In genomic region chr17:71662751-71663250, GRCm38 (mm10) we compare ENCODE assay signal across 8 mouse cellular contexts. TPM values are rescaled to one million over a fixed set of nuclear protein-coding genes. Genes with fewer than 3 reads are reported as not detected.
DNase-seq lines count a peak whose midpoint lies in the region; ATAC-seq lines count a peak whose summit lies in the region.

No protein-coding gene starts in this region.

- H3K9me3 ChIP-seq in erythroblast, embryonic 14.5 days (ENCODE audit: control insufficient read depth, low read length), result no peaks in the 10 kb centered on the region
- H3K9me3 ChIP-seq in embryonic facial prominence, embryonic 10.5 days, result no peaks in the 10 kb centered on the region
- no peaks in the 10 kb centered on the region for H3K9me3 ChIP-seq in limb, embryonic 12.5 days
- no peaks in the 10 kb centered on the region for H3K9me3 ChIP-seq in midbrain, embryonic 14.5 days (ENCODE audit: control insufficient read depth, low read length)

- H3K4me1 ChIP-seq in erythroblast, embryonic 14.5 days (ENCODE audit: control insufficient read depth), result peaks cover 6% of the 10 kb centered on the region
- H3K4me1 ChIP-seq in embryonic facial prominence, embryonic 10.5 days, result 0 out of 2 replicates have a peak, but pooled peaks cover 4% of the 10 kb centered on the region
- H3K4me1 ChIP-seq in limb, embryonic 12.5 days (replicated peaks), result 0 out of 2 replicates have a peak, but pooled peaks cover 5% of the 10 kb centered on the region
- H3K4me1 ChIP-seq in midbrain, embryonic 14.5 days (ENCODE audit: control insufficient read depth, insufficient read depth, low read length), result no peaks in the 10 kb centered on the region; the same call in 1 of the 2 replicates

- H3K36me3 ChIP-seq in erythroblast, embryonic 14.5 days (ENCODE audit: control insufficient read depth), result peaks cover 10% of the 10 kb centered on the region
- H3K36me3 ChIP-seq in embryonic facial prominence, embryonic 10.5 days (replicated peaks), result peaks cover 16% of the 10 kb centered on the region
- H3K36me3 ChIP-seq in limb, embryonic 12.5 days, result peaks cover 11% of the 10 kb centered on the region
- H3K36me3 ChIP-seq in midbrain, embryonic 14.5 days (ENCODE audit: control insufficient read depth, insufficient read depth, low read length), result peaks cover 10% of the 10 kb centered on the region

- no peaks in the 10 kb centered on the region for H3K27me3 ChIP-seq in erythroblast, embryonic 14.5 days (ENCODE audit: control insufficient read depth)
- H3K27me3 ChIP-seq in embryonic facial prominence, embryonic 10.5 days (replicated peaks; ENCODE audit: low read depth, poor library complexity, severe bottlenecking), result no peaks in the 10 kb centered on the region
- H3K27me3 ChIP-seq in limb, embryonic 12.5 days, result no peaks in the 10 kb centered on the region
- H3K27me3 ChIP-seq in midbrain, embryonic 14.5 days (ENCODE audit: control insufficient read depth, insufficient read depth, low read length), result no peaks in the 10 kb centered on the region

- peak overlapping the region; percentile 69 for H3K4me2 ChIP-seq in limb, embryonic 12.5 days
- H3K4me2 ChIP-seq in midbrain, embryonic 14.5 days (ENCODE audit: low read length), result peak overlapping the region; percentile 61

- WGBS in embryonic facial prominence, embryonic 10.5 days, result 12% methylated on average over 21 of the region's 21 CpGs
- 10% methylated on average over 21 of the region's 21 CpGs for WGBS in limb, embryonic 12.5 days
- WGBS in midbrain, embryonic 14.5 days, result 9% methylated on average over 21 of the region's 21 CpGs

- no peak overlapping the region; the same call in 1 of the 2 replicates for H3K9ac ChIP-seq in limb, embryonic 12.5 days (replicated peaks)
- no peak overlapping the region; the same call in 1 of the 2 replicates for H3K9ac ChIP-seq in midbrain, embryonic 14.5 days (replicated peaks; ENCODE audit: low read length)

- ATAC-seq in erythroblast, adult 5-6 weeks (replicated peaks; ENCODE audit: low FRiP score, poor library complexity, severe bottlenecking), result no peak
- peak; percentile 50; the same call in 1 of the 2 replicates for ATAC-seq in limb, embryonic 12.5 days (ENCODE audit: insufficient number of reproducible peaks, insufficient read depth, low FRiP score, low TSS enrichment, low read depth)
- peak; percentile 81 for ATAC-seq in midbrain, embryonic 14.5 days (ENCODE audit: low FRiP score, low TSS enrichment)

- no peak overlapping the region for H3K27ac ChIP-seq in embryonic facial prominence, embryonic 10.5 days (replicated peaks)
- H3K27ac ChIP-seq in limb, embryonic 12.5 days, result no peak overlapping the region
- H3K27ac ChIP-seq in midbrain, embryonic 14.5 days (replicated peaks; ENCODE audit: low read depth, low read length), result no peak overlapping the region

- H3K4me3 ChIP-seq in erythroblast, embryonic 14.5 days (replicated peaks), result peak overlapping the region; percentile 46
- H3K4me3 ChIP-seq in embryonic facial prominence, embryonic 10.5 days, result peak overlapping the region; percentile 56
- H3K4me3 ChIP-seq in limb, embryonic 12.5 days (replicated peaks), result peak overlapping the region; percentile 37
- peak overlapping the region; percentile 27 for H3K4me3 ChIP-seq in midbrain, embryonic 14.5 days (replicated peaks; ENCODE audit: low read depth, low read length)

- DNase-seq in embryonic facial prominence, embryonic 10.5 days (ENCODE audit: low spot score), result peak; percentile 77
- peak; percentile 80 for DNase-seq in heart, adult 8-10 months (ENCODE audit: low spot score)
- DNase-seq in kidney, adult 8-10 months, result peak; percentile 41 to 69
- peak; percentile 92 for DNase-seq in midbrain, embryonic 14.5 days
- DNase-seq in spleen, postnatal 10 days (ENCODE audit: low spot score in 2 of 2), result peak; percentile 22 to 60

RNA-seq across cellular contexts. Expression of gene Togaram2, which starts 10.3 kb away (rescaled TPM):
- polyA plus RNA-seq in erythroblast, embryonic 14.5 days (2012), result not detected in 2 replicates
- not detected in 2 replicates for total RNA-seq in erythroblast, adult 5-6 weeks (2015; ENCODE audit: low replicate concordance)
- not detected in 2 replicates for total RNA-seq in erythroblast, adult 5-6 weeks (2017; ENCODE audit: low replicate concordance)
- 0.05 TPM in 1 of 2 replicates, not detected in the other for polyA plus RNA-seq in embryonic facial prominence, embryonic 10.5 days (2016; fragmentation: Nextera tagmentation; extraction: Ambion mirVana)
- total RNA-seq in heart, adult 8-10 months (2022), result 1 to 10 TPM; 5.4 to 6.7 (median 5.6) TPM
- polyA plus RNA-seq in limb, embryonic 12.5 days (2016; fragmentation: Nextera tagmentation; extraction: Ambion mirVana), result not detected in 2 replicates
- polyA plus RNA-seq in midbrain, embryonic 14.5 days (2014; fragmentation: Nextera tagmentation; extraction: Ambion mirVana), result 0.14 and 0.35 TPM in 2 replicates

RNA-seq across cellular contexts. Expression of gene Wdr43, which starts 47.1 kb away (rescaled TPM):
- polyA plus RNA-seq in erythroblast, embryonic 14.5 days (2012), result 0.45 and 0.56 TPM in 2 replicates
- total RNA-seq in erythroblast, adult 5-6 weeks (2015; ENCODE audit: low replicate concordance), result 21.1 and 25.2 TPM in 2 replicates
- total RNA-seq in erythroblast, adult 5-6 weeks (2017; ENCODE audit: low replicate concordance), result 37.4 and 48.2 TPM in 2 replicates
- polyA plus RNA-seq in embryonic facial prominence, embryonic 10.5 days (2016; fragmentation: Nextera tagmentation; extraction: Ambion mirVana), result 111 and 117 TPM in 2 replicates
- 10 to 100 TPM; 20.8 to 25.3 (median 21.5) TPM for total RNA-seq in heart, adult 8-10 months (2022)
- polyA plus RNA-seq in limb, embryonic 12.5 days (2016; fragmentation: Nextera tagmentation; extraction: Ambion mirVana), result 92.6 and 96.6 TPM in 2 replicates
- polyA plus RNA-seq in midbrain, embryonic 14.5 days (2014; fragmentation: Nextera tagmentation; extraction: Ambion mirVana), result 38.8 and 57.0 TPM in 2 replicates

Comparison
In these comparisons a context has a peak if more than half of its experiments do, and no peak if none do; other contexts are left out.
1. DNase-seq: peak in every context shown above with its lines; median percentile 92 in midbrain, embryonic 14.5 days; 80 in heart, adult 8-10 months; 77 in embryonic facial prominence, embryonic 10.5 days; 55 in kidney, adult 8-10 months; 41 in spleen, postnatal 10 days.
2. RNA of gene Wdr43, which starts 47.1 kb away (polyA plus RNA-seq): 111 to 117 TPM in embryonic facial prominence, embryonic 10.5 days, 92.6 to 96.6 TPM in limb, embryonic 12.5 days and 38.8 to 57.0 TPM in midbrain, embryonic 14.5 days; 0.45 to 0.56 TPM in erythroblast, embryonic 14.5 days; every median in the first group is over 10 times any median in the second.
3. Peak in every context shown above with its lines, with median percentiles within 50 percentile points of each other: H3K4me3 ChIP-seq.